Mouse (Mus musculus) spleen, postnatal 36 days (tissue): Measurements from ENCODE around the gene Lamc3.
"Not testable (repeated sequence)": the region's sequence is repeated elsewhere in the genome, so short reads cannot be mapped to it uniquely, and the experiment has no call there.

Experiments used
- DNase-seq, 2 experiments: peaks; one replicate each; pipeline ENCODE4 v3.0.0; 2022; ENCODE audit warnings: low spot score in 2 of 2, mixed read lengths in 1 of 2

Lamc3 gene

DNA sequence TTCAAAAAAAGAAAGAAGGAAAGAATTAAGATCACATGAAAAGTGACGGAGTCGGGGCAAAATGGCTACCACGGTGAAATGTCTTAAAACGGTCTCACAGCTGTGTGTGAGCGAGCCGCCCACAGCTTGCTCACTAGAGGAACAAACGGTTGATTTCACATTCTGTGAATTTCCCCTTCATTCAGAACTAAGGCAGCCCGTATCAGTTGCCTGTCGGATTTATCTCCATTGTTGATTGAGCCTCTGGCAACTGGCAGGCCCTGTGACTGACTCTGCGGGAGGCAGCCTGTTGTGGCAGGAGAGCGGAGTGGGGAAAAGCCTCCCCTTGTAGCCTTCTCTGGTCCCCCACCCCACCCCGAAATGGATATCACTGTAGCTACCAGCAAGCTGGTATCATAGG, 10.6 kb upstream of the Lamc3 start:
- no peak for DNase-seq

DNA sequence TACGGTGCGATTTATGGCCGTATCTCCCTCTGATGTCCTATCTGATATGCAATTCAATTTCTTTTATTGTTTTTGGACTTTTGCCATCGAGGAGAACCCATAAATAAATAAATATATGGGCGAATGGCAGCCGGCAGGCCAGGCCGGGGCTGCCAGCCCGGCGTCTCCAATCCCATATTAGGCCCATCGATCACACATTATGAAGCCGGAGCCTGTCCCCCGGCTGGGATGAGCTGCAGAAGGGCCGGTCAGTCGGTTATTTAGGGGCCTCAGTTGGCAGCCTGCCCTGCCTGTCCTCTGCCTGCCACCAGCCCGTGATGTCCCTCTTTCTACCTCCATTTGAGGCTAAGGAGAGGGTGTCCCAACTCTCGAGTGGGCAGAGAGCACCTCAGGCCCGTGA, 8.5 kb upstream of the Lamc3 start:
- no peak for DNase-seq

DNA sequence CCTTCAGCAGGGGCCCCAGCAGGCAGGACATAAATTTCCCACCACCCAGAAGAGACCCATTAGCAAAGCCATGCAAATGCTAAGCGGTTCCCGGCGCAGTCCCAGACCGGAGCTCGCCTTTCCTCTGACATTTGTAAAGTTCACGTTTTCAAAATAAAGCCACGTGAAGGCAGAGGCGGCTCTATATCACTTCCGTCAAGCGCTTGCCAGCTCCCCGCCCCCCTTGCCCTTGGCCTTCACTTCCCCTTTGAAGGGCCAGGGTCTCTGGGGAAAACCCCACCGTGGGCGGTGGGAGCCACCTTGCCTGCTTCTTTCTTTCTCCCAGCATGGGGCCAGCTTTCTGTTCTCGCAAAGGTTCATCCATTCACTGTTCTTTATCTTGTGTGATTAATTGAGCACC, 6.2 kb upstream of the Lamc3 start:
- peak; percentile 85 for DNase-seq

DNA sequence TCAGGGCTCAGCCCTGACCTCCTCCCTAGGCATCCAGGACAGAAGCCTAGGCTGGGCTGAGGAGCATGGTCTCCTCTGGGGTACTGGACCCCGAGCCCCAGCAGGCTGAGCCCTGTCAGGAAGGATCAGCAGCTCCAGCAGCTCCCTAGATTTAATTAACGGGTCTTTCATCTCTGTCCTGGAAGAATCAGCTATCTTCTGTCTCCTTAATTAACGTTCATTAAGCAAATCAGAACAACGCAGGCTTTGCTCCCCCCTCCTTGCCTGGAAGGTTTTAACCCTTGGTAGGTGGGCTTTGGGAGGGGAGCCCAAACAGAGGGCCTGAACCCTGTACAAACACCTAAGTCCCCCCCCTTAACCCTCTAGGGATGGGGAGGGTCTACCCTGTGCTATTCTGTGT, 4.0 kb upstream of the Lamc3 start:
- DNase-seq: no peak

DNA sequence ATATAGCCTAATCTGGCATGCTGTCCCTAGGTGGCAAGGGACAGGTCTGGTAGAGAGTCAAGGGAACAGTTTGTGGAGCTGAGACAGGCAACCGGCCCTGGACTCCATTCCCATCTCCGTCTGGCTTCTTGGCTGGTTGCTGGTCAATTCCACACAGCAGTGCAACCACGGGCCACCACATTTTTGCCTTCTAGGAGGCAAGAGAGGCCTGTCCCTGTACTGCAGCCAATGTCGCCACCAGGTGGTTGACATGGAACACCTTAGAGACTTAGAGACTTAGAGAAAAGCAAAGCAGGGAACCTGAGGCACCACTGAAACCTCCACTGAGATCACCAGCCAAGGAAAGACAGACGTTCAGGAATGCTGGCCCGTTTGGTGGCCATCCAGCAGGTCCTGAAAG, 2.3 kb upstream of the Lamc3 start:
- DNase-seq: peak; percentile 44 to 50

DNA sequence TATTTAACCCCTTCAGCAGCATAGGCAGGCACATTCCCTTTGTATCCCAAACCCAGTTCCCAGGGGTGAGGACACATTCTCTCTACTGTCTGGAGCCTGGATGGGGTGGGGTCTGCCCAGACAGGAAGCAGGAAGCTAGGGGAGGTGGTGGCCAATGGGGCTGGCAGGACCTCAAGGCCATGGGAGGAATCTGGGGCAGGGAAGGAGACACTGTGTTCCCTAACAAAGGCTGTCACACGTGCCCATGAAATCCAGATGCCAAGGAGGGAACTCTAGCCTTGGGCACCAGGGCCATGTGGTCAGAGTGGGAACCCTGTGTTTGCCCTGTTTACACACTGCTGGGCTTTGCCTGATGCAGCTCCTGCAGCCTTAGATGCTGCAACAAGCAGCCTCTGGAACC, 1.8 kb downstream of the Lamc3 start:
- no peak for DNase-seq

DNA sequence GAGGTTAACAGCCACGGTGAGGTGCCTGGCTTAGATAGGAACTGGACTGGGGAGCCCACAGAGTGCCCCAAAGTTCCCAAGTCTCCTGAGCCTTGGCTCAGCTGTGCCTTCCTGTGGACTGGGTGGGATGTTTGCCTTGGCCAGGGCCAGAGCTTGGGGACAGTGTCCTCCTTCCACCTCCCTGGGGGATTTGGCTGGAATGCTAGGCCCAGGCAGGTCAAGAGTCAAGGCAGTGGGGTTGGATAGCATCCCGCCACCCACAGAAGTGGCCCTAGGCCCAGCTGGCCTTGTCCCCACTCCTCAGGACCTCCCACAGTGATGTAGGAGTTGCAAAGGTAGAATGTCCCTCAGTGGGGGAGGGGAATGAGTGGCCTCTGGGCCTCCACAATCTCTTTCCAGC, 4.1 kb downstream of the Lamc3 start:
- no peak for DNase-seq

DNA sequence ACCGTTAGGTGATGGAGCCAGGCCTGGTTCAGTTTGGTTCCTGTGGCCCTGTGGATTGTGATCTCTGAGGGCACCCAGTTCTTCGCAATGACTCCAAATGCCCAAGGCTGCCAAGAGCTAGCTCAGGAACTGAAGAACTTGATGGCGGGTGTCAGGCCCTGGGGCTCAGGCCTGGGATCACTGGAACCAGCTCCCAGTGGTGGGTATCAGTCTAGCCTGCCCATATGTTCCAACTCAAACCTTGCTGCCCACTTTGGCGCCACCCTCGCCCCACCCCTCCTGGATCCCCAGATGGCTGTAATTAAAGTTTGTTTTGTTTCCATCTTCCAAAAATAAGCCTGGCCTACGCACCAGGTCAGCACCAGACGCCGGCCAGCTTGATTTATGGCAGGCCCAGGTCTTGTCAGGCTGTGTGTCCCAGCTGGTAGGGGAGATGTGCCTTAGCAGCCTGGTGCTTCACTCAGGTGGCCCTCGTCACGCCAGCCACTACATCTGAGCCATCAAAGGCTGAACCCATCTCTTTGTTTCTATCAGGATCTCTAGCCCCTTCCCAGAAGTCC, 6.1 kb downstream of the Lamc3 start:
- no peak for DNase-seq

DNA sequence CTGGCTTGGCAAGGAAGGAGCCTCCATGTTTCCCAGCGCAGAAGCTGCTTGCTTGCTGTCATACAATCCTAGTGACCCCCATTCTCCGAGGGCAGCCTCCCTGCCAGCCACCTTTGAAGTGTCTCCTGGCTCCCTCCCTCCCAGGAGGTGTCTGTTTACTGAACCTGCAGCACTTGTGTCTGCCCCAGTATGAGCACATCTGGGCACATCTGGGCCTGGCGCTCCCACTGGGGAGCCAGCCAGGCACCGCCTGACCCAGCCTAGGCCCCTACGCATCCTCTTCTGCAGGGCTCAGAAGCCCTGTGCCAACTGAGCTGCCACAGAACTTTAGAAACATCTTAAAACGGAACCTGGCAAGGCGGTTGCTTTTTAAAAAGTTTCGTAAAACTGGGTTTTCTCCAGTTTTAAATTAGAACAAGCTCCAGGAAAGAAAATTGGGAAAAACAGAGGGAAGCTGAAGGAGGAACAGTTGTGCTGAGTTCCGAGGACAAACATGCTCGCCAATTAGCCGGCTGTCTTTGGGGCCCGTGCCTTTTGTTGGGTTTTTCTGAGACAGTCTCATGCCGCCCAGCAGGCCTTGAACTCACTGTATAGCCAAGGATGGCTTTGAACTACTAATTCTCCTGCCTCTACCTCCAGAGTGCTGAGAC, 7.3 kb downstream of the Lamc3 start:
- no peak for DNase-seq

DNA sequence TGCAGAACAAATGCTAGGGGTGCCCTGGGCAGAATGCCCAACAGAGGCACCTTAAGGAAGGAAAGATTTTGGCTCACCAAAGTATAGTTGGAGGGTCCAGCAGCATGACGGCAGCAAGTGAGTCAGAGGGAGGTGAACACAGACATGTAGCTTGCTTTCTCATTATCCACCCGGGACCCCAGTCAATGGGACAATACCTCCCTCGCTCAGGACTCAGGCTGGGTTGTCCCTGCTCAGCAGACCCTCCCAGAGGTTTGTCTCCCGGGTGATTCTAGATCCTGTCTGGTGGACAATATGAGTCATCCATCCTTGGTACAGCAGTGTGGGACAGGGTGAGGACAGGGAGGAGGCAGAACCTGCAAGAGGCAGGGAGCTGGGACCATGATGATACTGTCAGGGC, 13.8 kb downstream of the Lamc3 start:
- no peak for DNase-seq

DNA sequence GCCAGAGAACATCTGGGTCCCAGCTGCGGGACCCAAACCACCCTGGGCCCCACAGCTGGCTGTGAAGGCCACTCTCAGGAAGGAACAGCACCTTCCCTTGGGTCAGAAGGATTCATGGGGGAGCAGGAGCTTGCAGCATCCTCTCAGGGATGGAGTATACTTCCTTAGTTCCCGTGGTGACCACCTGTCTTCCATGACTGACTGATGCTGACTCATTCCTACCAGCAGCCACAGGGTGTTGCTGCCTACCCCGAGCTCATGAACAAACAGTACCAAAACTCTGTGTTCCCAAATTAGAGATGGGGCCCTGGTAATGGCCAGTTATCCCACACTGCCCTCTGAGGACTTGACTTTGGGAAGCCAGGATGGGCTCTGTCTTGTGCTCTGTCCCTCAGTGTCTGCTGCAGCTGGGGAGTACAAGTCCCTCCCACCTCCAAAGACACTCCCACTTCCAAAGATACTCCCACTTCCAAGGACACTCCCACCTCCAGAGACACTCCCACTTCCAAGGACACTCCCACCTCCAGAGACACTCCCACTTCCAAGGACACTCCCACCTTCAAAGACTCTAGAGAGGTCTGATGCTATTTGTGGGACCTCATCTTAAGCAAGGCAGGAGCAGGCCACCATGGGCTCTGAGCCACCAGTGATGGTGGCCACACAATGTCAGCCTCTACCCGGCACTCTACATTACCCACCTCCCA, 14.7 kb downstream of the Lamc3 start:
- DNase-seq: no peak

DNA sequence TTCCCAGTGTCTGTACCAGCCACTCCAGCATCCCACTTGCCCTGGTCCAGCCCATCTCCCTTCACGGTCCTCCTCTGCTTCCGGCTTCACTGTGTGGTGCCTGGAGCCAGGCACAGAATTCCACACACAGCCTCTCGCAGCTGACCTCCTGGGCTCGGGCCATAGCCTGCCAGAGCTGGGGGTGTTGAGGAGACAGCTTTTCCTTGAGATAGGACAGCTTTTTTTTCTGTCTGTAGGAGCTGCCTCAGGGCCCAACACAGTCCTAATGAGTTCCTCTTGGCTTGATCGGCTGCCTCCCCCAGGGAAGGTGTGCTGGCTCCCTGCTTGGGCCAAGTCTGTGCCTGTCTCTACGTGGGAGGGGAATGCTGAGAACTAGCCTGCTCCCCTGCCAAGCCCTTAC, 17.0 kb downstream of the Lamc3 start:
- no peak for DNase-seq

DNA sequence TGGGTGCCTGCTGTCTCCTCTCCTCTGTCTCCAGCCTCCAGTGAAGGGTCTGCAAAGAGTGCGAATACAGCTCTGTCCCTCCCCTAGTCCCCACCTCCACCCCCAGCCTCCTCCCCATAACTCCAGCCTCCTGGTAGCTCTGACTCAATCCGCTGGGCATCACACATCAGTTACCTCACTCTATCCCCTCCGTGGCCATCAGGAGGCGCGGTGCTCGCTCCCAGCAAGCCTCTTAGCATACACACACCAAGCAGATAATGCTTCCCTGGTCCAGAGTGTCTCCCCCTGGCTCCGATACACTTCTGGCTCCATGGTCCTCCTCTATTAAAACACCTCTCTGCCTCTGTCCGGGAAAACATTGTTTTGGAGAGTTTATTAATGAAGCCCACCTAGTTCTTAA, 17.5 kb downstream of the Lamc3 start:
- DNase-seq: no peak

DNA sequence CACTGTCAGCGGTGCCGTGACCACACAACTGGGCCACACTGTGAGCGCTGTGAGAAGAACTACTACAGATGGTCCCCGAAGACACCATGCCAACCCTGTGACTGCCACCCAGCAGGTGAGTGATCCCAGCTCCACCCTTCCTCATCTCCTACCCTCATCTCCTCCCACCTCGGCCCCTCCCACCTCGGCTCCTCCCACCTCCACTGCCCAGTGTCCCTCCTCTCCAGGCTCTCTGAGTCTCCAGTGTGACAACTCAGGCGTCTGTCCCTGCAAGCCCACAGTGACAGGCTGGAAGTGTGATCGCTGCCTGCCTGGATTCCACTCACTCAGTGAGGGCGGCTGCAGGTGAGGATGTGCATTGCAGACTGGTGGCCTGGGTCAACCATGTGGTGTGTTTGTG, 18.6 kb downstream of the Lamc3 start:
- DNase-seq: no peak

DNA sequence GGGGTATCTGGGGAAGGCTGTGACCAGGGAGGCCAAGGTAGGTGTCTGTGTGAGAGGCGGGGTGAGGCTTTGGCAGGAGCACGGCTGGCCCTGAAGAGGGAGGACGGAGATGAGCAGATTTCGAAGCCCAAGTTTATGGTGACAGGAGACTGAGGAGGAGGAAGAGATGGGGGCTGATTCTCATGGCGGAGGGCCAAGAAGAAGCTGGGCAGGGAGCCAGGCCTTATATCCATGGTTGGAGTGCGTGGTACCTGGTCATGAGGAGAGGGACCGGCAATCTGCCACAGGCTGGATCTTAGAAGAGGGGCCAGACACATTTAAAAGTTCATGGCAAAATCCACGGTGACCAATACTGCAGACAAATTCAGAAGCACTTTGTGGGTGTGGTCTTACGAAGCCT, 19.3 kb downstream of the Lamc3 start:
- no peak for DNase-seq

DNA sequence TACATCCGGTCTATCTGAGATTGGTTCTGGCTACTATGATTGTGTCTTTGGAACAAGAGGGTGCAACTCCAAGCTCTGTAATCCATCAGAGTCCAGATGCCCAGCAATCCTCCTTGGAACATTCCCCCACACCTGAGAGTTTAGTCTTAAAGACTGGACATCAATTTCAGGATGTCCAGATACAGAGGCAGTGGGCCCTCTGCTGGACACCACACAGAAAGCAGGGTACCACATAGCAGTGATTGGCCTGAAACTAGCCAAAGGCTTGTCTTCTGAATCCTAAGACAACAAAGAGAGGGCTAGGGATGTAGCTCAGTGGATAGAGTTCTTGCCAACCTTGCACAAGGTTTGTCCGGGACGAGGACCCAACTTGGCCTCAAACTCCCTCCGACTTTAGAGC, 25.5 kb downstream of the Lamc3 start:
- DNase-seq: no peak

DNA sequence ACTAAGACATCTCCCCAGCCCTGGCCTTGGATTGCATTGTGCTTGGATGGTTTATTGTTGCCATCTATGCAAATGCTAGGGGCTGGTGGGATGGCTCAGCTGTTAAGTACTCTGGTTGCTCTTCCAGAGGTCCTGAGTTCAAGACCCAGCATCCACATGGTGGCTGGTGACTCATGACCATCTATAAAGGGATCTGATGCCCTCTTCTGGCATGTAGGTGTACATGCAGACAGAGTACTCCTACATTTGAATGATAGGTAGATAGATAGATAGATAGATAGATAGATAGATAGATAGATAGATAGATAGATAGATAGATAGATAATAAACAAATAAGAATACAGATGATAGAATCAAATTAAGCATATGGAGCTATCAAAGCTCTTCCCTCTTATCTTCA, 27.1 kb downstream of the Lamc3 start:
- not testable (repeated sequence) for DNase-seq

DNA sequence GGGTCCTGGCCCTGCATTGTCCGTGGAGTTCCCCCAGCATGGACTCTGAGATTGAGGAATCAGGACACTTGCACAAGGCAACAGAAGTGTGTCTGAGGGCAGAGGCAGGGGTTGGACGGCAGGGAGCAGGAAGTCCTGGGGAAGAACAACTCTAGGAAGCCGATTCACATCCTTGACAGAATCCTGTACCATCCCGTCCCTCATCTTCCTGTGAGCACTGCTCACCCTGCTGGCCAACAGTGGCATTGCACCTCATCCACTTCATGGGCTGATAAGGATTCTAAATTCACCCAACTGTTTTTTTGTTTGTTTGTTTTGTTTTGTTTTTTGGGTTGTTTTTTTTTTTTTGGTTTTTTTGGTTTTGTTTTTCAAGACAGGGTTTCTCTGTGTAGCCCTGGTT, 28.0 kb downstream of the Lamc3 start:
- DNase-seq: peak; percentile 24 to 48

DNA sequence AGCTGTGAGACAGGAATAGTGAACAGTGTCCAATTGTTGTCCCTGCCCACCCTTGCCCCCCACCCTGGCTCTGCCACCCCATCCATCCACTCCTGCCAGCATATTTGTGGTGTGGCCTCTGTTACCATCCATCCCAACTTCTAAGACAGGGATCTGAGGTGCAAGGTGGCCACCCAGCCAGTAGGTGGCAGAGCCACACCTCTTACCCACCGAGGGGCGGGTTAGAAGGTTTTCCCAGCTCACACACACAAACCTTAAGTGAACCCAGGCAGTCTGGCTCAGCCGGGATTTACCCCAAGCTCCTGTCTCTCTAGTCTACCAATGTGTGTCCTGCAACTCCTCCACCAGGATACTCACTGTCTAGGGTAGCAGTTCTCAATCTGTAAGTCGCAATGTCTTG, 30.5 kb downstream of the Lamc3 start:
- DNase-seq: peak in 1 of 2 experiments; percentile 11

DNA sequence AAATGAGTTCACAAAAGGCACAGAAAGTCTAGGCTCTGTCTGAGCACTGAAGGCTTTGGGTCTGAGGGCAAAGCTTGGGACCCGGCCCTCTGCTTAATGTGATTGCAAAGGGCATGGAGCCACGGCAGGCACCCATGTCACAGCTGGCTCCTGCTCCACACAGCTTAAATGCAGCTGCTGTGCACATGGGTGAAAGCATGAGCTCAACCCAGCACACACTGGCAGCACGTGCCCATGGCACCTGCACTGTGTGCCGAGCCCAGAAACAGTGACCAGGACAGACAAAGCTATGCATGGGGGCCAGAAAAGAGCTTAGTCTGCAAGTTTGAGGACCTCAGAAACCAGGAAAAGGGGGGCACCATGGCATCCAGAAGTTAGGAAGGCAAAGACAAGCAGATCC, 36.6 kb downstream of the Lamc3 start:
- no peak for DNase-seq

DNA sequence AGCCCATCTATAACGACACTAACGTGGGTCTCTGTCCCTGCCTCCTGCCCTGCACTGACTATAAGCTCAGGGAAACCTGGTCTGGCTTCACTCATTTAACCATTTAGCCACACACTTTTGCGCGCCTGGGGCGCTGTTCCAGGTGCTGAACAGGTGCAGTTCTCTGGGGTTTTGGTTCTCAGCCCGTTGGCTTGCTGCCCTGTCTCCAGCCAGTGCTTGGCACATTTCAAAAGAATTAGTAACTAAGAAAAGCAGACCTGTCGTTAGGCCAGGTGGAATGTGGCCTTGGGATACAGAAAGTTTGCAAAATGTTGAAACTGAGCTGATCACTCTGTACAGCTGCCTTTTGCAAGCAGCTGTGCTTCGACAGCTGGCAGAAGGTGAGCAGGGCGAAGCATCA, 37.7 kb downstream of the Lamc3 start:
- no peak for DNase-seq

DNA sequence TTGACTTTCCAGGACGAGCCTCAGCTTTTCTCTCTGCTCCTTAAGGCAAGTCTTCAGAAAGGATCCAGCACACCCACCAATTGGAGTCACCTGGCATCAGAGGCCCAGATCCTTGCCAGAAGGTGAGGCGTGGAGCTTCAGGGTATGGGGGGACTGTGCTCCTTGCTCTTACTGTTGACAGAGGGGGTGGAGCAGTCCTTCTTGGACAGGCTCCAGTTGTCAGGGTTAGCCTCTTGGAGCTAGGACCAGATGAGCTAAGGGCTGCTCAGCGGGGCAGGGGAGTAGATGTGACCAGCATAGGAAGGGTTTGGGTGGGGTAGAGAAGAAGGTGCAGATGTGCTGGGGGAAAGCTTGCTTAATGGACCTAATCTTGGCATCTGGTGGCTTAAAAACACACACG, 38.8 kb downstream of the Lamc3 start:
- DNase-seq: no peak

DNA sequence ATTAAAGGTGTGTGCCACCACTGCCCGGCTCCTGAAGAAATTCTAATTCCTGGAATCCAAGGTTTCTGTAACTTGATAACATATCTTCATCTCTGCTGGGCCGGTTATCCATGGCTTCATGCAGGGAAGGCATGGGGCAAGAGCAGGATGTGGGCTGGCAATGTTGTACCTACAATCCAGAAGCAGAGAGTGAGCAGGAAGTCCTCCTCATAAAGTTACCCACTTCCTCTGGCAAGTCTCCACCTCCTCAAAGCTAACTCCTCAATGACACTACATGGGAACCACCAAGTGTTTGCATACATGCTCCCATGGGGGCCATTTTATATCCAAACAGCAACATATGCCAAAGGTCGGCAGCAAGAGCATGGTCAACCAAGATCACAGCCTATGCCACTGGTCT, 42.6 kb downstream of the Lamc3 start:
- no peak for DNase-seq

DNA sequence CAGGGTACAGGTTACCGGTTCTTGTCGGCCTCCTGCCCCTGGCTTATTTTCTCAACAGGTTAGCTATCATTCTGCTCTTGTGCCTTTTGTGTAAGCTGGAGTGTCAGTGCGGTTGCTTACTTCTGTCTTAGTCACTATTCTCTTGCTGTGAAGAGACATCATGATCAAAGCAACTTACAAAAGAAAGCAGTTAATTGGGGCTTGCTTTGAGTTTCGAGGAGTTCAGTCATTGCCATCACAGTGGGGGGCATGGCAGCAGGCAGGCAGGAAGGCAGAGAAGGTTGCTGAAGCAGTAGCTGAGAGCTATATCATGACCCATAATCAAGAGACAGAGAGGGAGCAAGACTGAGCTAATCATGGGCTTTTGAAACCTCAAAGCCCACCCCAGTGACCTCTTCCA, 47.5 kb downstream of the Lamc3 start:
- DNase-seq: no peak
